8 mouse cellular contexts compared by ENCODE assay signal in the genomic region with DNA sequence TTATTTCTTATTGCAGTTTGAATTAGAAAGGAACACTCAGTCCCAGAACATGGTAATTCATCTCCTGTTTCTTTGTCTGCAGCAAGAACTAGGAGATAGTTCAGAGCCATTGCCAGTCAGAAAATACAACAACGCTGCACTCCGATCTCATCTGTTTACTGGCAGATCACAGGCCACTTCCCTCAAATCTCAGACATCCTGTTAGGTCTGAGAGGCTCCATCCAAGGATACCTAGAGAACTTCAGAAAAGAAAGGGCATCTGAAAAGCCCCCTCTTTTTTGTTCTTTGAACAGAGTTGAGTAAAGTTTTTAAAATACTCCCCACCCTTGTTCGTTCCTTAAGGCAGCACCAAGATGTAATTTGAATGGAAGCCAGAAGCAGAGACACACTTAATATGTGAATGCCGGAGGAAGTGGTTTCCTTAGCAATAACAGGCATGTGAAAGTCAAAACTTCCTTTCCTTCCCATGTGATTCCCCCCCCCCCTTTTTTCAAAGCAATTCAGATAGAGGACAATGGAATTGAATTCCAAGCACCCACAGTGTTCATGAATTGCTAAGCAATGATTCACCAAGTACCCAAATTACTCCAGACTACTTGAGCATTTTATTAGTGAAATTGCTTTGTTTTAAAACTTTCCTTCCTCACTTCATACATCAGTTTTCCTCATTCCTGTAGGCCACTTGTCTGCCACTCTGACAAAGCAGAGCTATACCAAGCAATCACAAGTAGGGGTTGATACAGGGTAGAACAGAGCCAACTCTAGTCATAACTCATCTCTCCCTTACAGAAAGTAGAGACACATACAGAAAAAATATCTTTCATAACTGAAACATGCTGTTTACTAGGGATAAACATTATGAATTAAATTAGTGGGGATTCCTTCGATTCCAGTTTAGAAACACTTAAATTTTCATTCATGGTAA.
DNase-seq lines count a peak whose midpoint lies in the region; ATAC-seq and TF ChIP-seq lines count a peak whose summit lies in the region.

No protein-coding gene starts in this region.

- TF ChIP-seq EP300 in heart, postnatal 0 days (IDR thresholded peaks at IDR 0.05; ENCODE audit: low read depth) = peak; percentile 58; the same call in 1 of the 2 replicates

- H3K36me3 ChIP-seq in heart, postnatal 0 days (replicated peaks; ENCODE audit: control insufficient read depth, insufficient read depth, low read length) = no peaks in the 10 kb centered on the region

- peak; percentile 7 for DNase-seq in adrenal gland, adult 8-10 months
- no peak for DNase-seq in adrenal gland, postnatal 4 days (ENCODE audit: low spot score in 2 of 2)
- DNase-seq in left cerebral cortex, postnatal 25 days (ENCODE audit: low spot score in 2 of 2) = peak; percentile 13 to 16
- DNase-seq in left cerebral cortex, postnatal 4 days = no peak
- peak; percentile 71 for DNase-seq in heart, postnatal 0 days (ENCODE audit: low spot score)
- peak; percentile 48 for DNase-seq in lung, postnatal 14 days
- DNase-seq in thymus, postnatal 36 days = no peak
- no peak for DNase-seq in cerebellum, adult 11-12 months

- H3K4me2 ChIP-seq in heart, postnatal 0 days (ENCODE audit: low read depth, low read length) = no peak overlapping the region

- intact Hi-C loops in left cerebral cortex, postnatal 25 days (cut with DNase I) = no loop called here
- intact Hi-C loops in left cerebral cortex, postnatal 4 days (cut with DNase I) = no loop called here

- H3K4me3 ChIP-seq in heart, postnatal 0 days (ENCODE audit: low read depth, low read length) = no peak overlapping the region

- no peak for TF ChIP-seq CTCF in heart, postnatal 0 days (IDR thresholded peaks at IDR 0.05; ENCODE audit: low read depth)

- ATAC-seq in heart, postnatal 0 days (ENCODE audit: insufficient read depth, low read depth) = peak; percentile 56; the same call in 1 of the 2 replicates

- peaks cover 20% of the 10 kb centered on the region; the same call in 1 of the 2 replicates for H3K4me1 ChIP-seq in heart, postnatal 0 days (ENCODE audit: control insufficient read depth, insufficient read depth)

- H3K9me3 ChIP-seq in heart, postnatal 0 days (replicated peaks; ENCODE audit: control insufficient read depth, low read length) = no peaks in the 10 kb centered on the region

- WGBS in heart, postnatal 0 days = 42% methylated on average over 5 of the region's 5 CpGs

- H3K9ac ChIP-seq in heart, postnatal 0 days (replicated peaks; ENCODE audit: low read depth, low read length) = no peak overlapping the region

- H3K27me3 ChIP-seq in heart, postnatal 0 days (ENCODE audit: control insufficient read depth, insufficient read depth, low read length) = no peaks in the 10 kb centered on the region

- H3K27ac ChIP-seq in heart, postnatal 0 days (ENCODE audit: low read depth) = peak overlapping the region; percentile 74

Comparison
In these comparisons a context has a peak if more than half of its experiments do, and no peak if none do; other contexts are left out.
1. DNase-seq: peak in adrenal gland, adult 8-10 months (single experiment), left cerebral cortex, postnatal 25 days (2 of 2), heart, postnatal 0 days (single experiment) and lung, postnatal 14 days (single experiment); none in adrenal gland, postnatal 4 days (0 of 2), left cerebral cortex, postnatal 4 days (single experiment), thymus, postnatal 36 days (0 of 2) and cerebellum, adult 11-12 months (single experiment).